Mouse (Mus musculus) heart, postnatal 0 days (tissue): ENCODE results near the gene Tigd2. TPM values are rescaled to one million over a fixed set of nuclear protein-coding genes. Genes with fewer than 3 reads are reported as not detected.

Source experiments
- ATAC-seq: fragments of 200-750 bp; cut with Nextera tagmentation; 2 replicates; pipeline ENCODE4 v1.8.0; 2017; ENCODE audit warnings: low read depth, moderate number of reproducible peaks, moderate library complexity; ENCODE audit not compliant: insufficient read depth
- DNase-seq: peaks from one replicate; pipeline ENCODE4 v3.0.0-alpha.2; 2016; ENCODE audit warnings: low spot score
- H3K27ac ChIP-seq: fragments of 300-500 bp; sonication (generic); 2 replicates; pipeline ENCODE4 v1.5.1; 2014; ENCODE audit warnings: low read depth, mild to moderate bottlenecking
- H3K27me3 ChIP-seq: fragments of 300-500 bp; sonication (generic); 2 replicates; pipeline ENCODE4 v1.6.1; 2014; ENCODE audit warnings: low read length, mixed read lengths; ENCODE audit not compliant: control insufficient read depth, insufficient read depth
- H3K36me3 ChIP-seq: fragments of 300-500 bp; sonication (generic); replicated peaks from 2 replicates; pipeline ENCODE4 v1.6.1; 2014; ENCODE audit warnings: low read length, mixed read lengths; ENCODE audit not compliant: control insufficient read depth, insufficient read depth
- H3K4me1 ChIP-seq: fragments of 300-500 bp; sonication (generic); 2 replicates; pipeline ENCODE4 v1.6.1; 2014; ENCODE audit warnings: antibody characterized with exemption; ENCODE audit not compliant: control insufficient read depth, insufficient read depth
- H3K4me2 ChIP-seq: fragments of 300-500 bp; sonication (generic); 2 replicates; pipeline ENCODE4 v1.6.1; 2014; ENCODE audit warnings: low read depth, mild to moderate bottlenecking, low read length, moderate library complexity
- H3K4me3 ChIP-seq: fragments of 300-500 bp; sonication (generic); 2 replicates; pipeline ENCODE4 v1.5.1; 2014; ENCODE audit warnings: low read depth, low read length
- H3K9ac ChIP-seq: fragments of 300-500 bp; sonication (generic); replicated peaks from 2 replicates; pipeline ENCODE4 v1.6.1; 2014; ENCODE audit warnings: low read depth, low read length, mixed read lengths
- H3K9me3 ChIP-seq: fragments of 300-500 bp; sonication (generic); replicated peaks from 2 replicates; pipeline ENCODE4 v1.6.1; 2016; ENCODE audit warnings: low read length; ENCODE audit not compliant: control insufficient read depth
- CTCF ChIP-seq: IDR thresholded peaks from 2 replicates; pipeline ENCODE4 v1.5.1; 2016; ENCODE audit warnings: antibody characterized with exemption, control low read depth, low read depth
- EP300 ChIP-seq: IDR thresholded peaks from 2 replicates; pipeline ENCODE4 v1.6.1; 2016; ENCODE audit warnings: antibody characterized with exemption, low read depth
- WGBS: fragments of 180-500 bp; shearing (Covaris S2); extraction: QIAGEN DNeasy Blood & Tissue Kit; methylation state at CpG from one replicate; pipeline ENCODE4 v1.1.7; 2014; 5-methylcytosine and 5-hydroxymethylcytosine counted together
- polyA plus RNA-seq: library from polyadenylated mRNA; unstranded; fragments of >200 nt; fragmentation: Nextera tagmentation; extraction: Ambion mirVana; gene quantifications from 2 replicates; pipeline ENCODE4 v1.2.1, GENCODE M21; 2015
- total RNA-seq: library from RNA; depleted of rRNA; stranded (reverse); fragments of >200 nt; gene quantifications from 2 replicates; pipeline ENCODE4 v1.2.3, GENCODE M21; 2014; ENCODE audit warnings: low replicate concordance; rRNA removed

Tigd2 gene
- 9.5 and 12.4 TPM in 2 replicates for total RNA-seq
- polyA plus RNA-seq, result 11.7 and 12.5 TPM in 2 replicates

GRCm38 (mm10) chr6:59208685-59209298 is at the start of gene Tigd2:
Gene Tigd2 (plus strand): TSS chr6:59208870.
- ATAC-seq (peak; percentile 97), DNase-seq (peak; percentile 83)
- H3K4me3 ChIP-seq, result peak within 1 kb of the TSS; percentile 70
- H3K9me3 ChIP-seq, result no peaks in the 10 kb centered on the region
- peak within 1 kb of the TSS; percentile 69 for H3K9ac ChIP-seq
- H3K36me3 ChIP-seq, result no peaks in the 10 kb centered on the region
- peak within 1 kb of the TSS; percentile 83 for H3K27ac ChIP-seq
- 0 out of 2 replicates have a peak, but pooled peaks cover 3% of the 10 kb centered on the region for H3K4me1 ChIP-seq
- under 1% methylated on average over 56 of the region's 62 CpGs for WGBS
- peak within 1 kb of the TSS; percentile 73 for H3K4me2 ChIP-seq
- no peaks in the 10 kb centered on the region for H3K27me3 ChIP-seq
- no peak for TF ChIP-seq EP300
- peak; percentile 86 for TF ChIP-seq CTCF

DNA sequence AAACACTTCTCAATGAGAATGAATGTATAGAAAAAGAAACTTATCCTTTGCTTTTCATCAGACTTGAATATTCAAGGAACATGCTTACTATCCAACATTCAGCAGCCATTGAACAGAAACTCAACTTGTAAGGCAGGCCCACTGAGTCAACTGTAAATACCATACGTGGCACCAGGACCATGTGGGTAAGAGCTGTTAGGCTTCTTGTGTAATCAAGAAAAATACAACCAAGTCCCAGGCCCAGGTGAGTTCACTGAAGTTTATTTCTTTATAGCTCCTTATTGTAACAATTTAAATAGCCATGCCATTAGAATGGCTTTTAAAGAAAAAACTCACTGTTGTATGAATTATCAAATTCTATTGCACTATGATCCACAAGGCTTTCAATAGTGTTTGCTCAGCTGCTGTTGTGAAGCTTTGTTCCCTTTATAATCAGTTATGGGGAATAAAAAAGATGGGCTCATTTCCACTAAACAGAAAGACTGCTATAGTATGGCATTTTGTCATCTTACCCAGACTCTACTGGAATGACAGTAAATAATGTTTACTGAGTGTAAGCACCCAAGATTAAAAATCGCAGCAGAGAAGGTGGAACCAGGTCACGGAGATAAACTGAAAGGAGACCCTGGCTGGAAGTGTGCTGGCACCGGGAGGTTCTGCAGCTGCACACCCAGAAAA is 46.7 kb upstream of the Tigd2 start:
- 72% methylated on average over 4 of the region's 4 CpGs for WGBS
- H3K4me1 ChIP-seq, result no peaks in the 10 kb centered on the region
- no peak overlapping the region for H3K4me2 ChIP-seq
- H3K27me3 ChIP-seq, result no peaks in the 10 kb centered on the region
- H3K9me3 ChIP-seq, result no peaks in the 10 kb centered on the region
- DNase-seq (no peak), ATAC-seq (no peak)
- H3K27ac ChIP-seq, result no peak overlapping the region
- H3K9ac ChIP-seq, result no peak overlapping the region
- TF ChIP-seq CTCF, result no peak
- TF ChIP-seq EP300, result no peak
- H3K36me3 ChIP-seq, result no peaks in the 10 kb centered on the region
- no peak overlapping the region for H3K4me3 ChIP-seq

GRCm38 (mm10) chr6:59162887-59163286 is 45.8 kb upstream of the Tigd2 start:
- no peak overlapping the region for H3K9ac ChIP-seq
- no peak overlapping the region for H3K4me2 ChIP-seq
- H3K9me3 ChIP-seq, result no peaks in the 10 kb centered on the region
- 81% methylated on average over 2 of the region's 2 CpGs for WGBS
- no peak overlapping the region for H3K4me3 ChIP-seq
- H3K27ac ChIP-seq, result no peak overlapping the region
- no peaks in the 10 kb centered on the region for H3K36me3 ChIP-seq
- H3K27me3 ChIP-seq, result no peaks in the 10 kb centered on the region
- no peaks in the 10 kb centered on the region for H3K4me1 ChIP-seq
- ATAC-seq (no peak), DNase-seq (no peak)
- TF ChIP-seq CTCF, result no peak
- no peak for TF ChIP-seq EP300

GRCm38 (mm10) chr6:59163407-59163806 is 45.3 kb upstream of the Tigd2 start:
- no peak for ATAC-seq
- no peaks in the 10 kb centered on the region for H3K4me1 ChIP-seq

DNA sequence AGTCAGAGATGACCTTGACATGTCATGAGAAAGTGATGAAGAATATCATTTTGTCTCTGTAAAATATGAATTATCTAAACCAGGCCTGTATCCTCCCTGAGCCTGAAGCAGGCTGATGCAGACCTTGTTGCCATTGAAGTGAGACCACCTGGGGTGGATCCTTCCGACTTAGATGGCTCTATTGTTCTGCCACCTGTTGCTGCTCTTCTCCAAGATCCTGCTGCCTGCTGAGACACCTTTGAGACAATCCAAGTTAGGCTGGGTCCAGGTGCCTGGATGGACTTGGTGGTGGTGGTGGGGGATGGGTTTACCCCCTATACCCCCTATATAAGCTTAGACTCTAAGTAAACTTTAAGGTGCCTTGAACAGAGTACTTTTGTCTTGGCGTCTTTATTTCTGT is 39.7 kb upstream of the Tigd2 start:
- TF ChIP-seq CTCF, result no peak
- TF ChIP-seq EP300, result no peak
- H3K27ac ChIP-seq, result no peak overlapping the region
- DNase-seq (no peak), ATAC-seq (no peak)
- no peaks in the 10 kb centered on the region for H3K9me3 ChIP-seq
- H3K4me1 ChIP-seq, result no peaks in the 10 kb centered on the region
- no peaks in the 10 kb centered on the region for H3K27me3 ChIP-seq
- 59% methylated on average over 2 of the region's 2 CpGs for WGBS
- no peak overlapping the region for H3K4me2 ChIP-seq
- H3K4me3 ChIP-seq, result no peak overlapping the region
- H3K36me3 ChIP-seq, result no peaks in the 10 kb centered on the region
- no peak overlapping the region for H3K9ac ChIP-seq

More at GRCm38 (mm10) chr6:59163407-59163806, 45.3 kb upstream of the Tigd2 start:
- Histone ChIP-seq H3K9ac (no peak overlapping the region), H3K9me3 (no peaks in the 10 kb centered on the region), H3K27me3 (no peaks in the 10 kb centered on the region), H3K36me3 (no peaks in the 10 kb centered on the region), H3K27ac (no peak overlapping the region), H3K4me3 (no peak overlapping the region), H3K4me2 (no peak overlapping the region)
- no peak for DNase-seq
- TF ChIP-seq EP300, result no peak
- TF ChIP-seq CTCF, result no peak
- WGBS, result 66% methylated on average over 3 of the region's 3 CpGs
